Mouse (Mus musculus): ENCODE measurements at regions not wholly inside any gene's neighbourhood (a gene's known extent, or its start where the extent isn't known, plus 50 kb on each side); places are given as distances from the start of the nearest gene placed in this dataset.

DNA sequence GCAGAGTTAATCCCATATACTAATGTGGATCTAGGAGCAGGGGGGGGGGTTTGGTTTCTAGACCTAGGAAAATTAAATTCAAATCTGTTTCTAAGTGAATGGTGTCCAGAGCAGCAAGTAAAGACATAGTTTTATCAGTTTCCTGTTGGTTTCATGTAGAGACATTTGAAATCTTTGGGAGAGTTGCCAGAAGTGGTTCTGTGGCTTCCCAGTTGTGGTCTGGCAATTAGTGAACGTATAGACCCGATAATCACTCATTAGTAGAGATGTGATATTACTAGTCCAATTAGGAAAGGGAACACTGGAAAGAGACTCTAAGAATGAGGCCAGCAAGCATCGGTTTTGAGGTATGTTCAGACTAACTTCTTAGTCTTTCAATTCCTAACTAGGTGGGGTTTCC lies 252.0 kb upstream of the Rgmb start:
- no peak for TF ChIP-seq POLR2A (IDR thresholded peaks at IDR 0.05; ENCODE audit: borderline replicate concordance, extremely low read depth, insufficient read depth, insufficient read length)
- Histone ChIP-seq H3K27ac (replicated peaks; ENCODE audit: low read depth, low read length) (no peak overlapping the region), H3K9me3 (ENCODE audit: control insufficient read depth, low read length) (no peaks in the 10 kb centered on the region), H3K27me3 (ENCODE audit: control insufficient read depth, insufficient read depth, low read length) (no peaks in the 10 kb centered on the region), H3K36me3 (ENCODE audit: control insufficient read depth, insufficient read depth, low read length) (no peaks in the 10 kb centered on the region), H3K4me3 (replicated peaks; ENCODE audit: low read length) (no peak overlapping the region), H3K4me2 (replicated peaks; ENCODE audit: low read depth, low read length, severe bottlenecking) (no peak overlapping the region), H3K9ac (ENCODE audit: low read depth, low read length, severe bottlenecking) (no peak overlapping the region), H3K4me1 (ENCODE audit: control insufficient read depth, insufficient read depth, low read length) (peaks cover 6% of the 10 kb centered on the region; the same call in 1 of the 2 replicates)
- WGBS: 59% methylated on average over 3 of the region's 3 CpGs
- DNase-seq (ENCODE audit: low spot score): no peak
- no peak for ATAC-seq (ENCODE audit: low FRiP score, low read depth)

GRCm38 (mm10) chr17:16078549-16078948 lies 247.7 kb upstream of the Rgmb start:
- no peaks in the 10 kb centered on the region for H3K9me3 ChIP-seq (ENCODE audit: control insufficient read depth, low read length)
- no peak overlapping the region for H3K4me2 ChIP-seq (replicated peaks; ENCODE audit: low read depth, low read length, severe bottlenecking)
- ATAC-seq (ENCODE audit: low FRiP score, low read depth): no peak
- no peak overlapping the region for H3K9ac ChIP-seq (ENCODE audit: low read depth, low read length, severe bottlenecking)
- DNase-seq (ENCODE audit: low spot score): no peak
- H3K4me3 ChIP-seq (replicated peaks; ENCODE audit: low read length): no peak overlapping the region
- H3K36me3 ChIP-seq (ENCODE audit: control insufficient read depth, insufficient read depth, low read length): no peaks in the 10 kb centered on the region
- H3K4me1 ChIP-seq (ENCODE audit: control insufficient read depth, insufficient read depth, low read length): no peaks in the 10 kb centered on the region
- H3K27me3 ChIP-seq (ENCODE audit: control insufficient read depth, insufficient read depth, low read length): no peaks in the 10 kb centered on the region
- TF ChIP-seq POLR2A (IDR thresholded peaks at IDR 0.05; ENCODE audit: borderline replicate concordance, extremely low read depth, insufficient read depth, insufficient read length): no peak
- H3K27ac ChIP-seq (replicated peaks; ENCODE audit: low read depth, low read length): no peak overlapping the region
- 79% methylated on average over 3 of the region's 3 CpGs for WGBS

DNA sequence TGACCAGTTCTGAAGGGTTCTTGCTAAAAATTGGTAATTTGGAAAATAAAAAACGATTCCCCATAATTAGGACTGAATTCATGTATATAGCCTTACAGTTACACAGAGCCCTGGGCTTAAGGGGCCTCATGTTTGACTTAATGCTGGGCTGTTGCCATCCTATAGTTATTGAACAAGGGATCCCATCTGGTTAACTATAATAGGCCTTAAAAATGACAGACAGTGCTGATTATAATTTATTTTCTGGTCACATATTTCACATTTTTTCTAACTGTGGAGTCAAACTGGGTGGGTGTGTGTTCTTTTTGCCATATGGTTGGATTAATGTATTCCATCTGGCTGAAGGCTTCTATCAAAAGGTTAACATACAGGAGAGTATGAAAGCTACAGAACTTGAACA lies 238.5 kb upstream of the Rgmb start:
- no peak overlapping the region for H3K4me3 ChIP-seq (replicated peaks; ENCODE audit: low read length)
- DNase-seq (ENCODE audit: low spot score) (peak; percentile 34), ATAC-seq (ENCODE audit: low FRiP score, low read depth) (no peak)
- 40% methylated on average over 1 of the region's 1 CpGs for WGBS
- no peak overlapping the region for H3K9ac ChIP-seq (ENCODE audit: low read depth, low read length, severe bottlenecking)
- no peak for TF ChIP-seq POLR2A (IDR thresholded peaks at IDR 0.05; ENCODE audit: borderline replicate concordance, extremely low read depth, insufficient read depth, insufficient read length)
- H3K27me3 ChIP-seq (ENCODE audit: control insufficient read depth, insufficient read depth, low read length): no peaks in the 10 kb centered on the region
- 0 out of 2 replicates have a peak, but pooled peaks cover 2% of the 10 kb centered on the region for H3K4me1 ChIP-seq (ENCODE audit: control insufficient read depth, insufficient read depth, low read length)
- no peaks in the 10 kb centered on the region for H3K9me3 ChIP-seq (ENCODE audit: control insufficient read depth, low read length)
- no peak overlapping the region for H3K4me2 ChIP-seq (replicated peaks; ENCODE audit: low read depth, low read length, severe bottlenecking)
- H3K27ac ChIP-seq (replicated peaks; ENCODE audit: low read depth, low read length): no peak overlapping the region
- no peaks in the 10 kb centered on the region for H3K36me3 ChIP-seq (ENCODE audit: control insufficient read depth, insufficient read depth, low read length)

DNA sequence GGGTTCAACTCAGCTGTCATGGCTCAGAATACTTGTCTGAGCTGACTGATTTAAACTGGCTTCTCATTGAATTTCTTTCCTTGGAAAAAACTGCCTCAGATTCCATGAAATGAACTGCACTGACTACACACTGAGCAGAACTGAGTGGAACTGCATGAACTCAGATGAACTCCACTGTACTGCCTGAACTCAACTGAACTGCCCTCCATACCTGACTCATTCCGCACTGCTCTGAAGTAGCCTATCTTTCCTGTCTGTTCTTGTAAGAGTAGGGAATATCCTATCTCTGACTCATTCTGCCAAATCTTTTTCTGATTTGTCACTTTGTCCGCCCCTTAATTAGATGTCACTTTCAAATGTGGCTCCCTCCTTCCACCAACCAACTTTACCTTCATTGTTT lies 237.0 kb upstream of the Rgmb start:
- 0 out of 2 replicates have a peak, but pooled peaks cover 2% of the 10 kb centered on the region for H3K4me1 ChIP-seq (ENCODE audit: control insufficient read depth, insufficient read depth, low read length)
- no peaks in the 10 kb centered on the region for H3K36me3 ChIP-seq (ENCODE audit: control insufficient read depth, insufficient read depth, low read length)
- no peak for TF ChIP-seq POLR2A (IDR thresholded peaks at IDR 0.05; ENCODE audit: borderline replicate concordance, extremely low read depth, insufficient read depth, insufficient read length)
- H3K4me3 ChIP-seq (replicated peaks; ENCODE audit: low read length): no peak overlapping the region
- ATAC-seq (ENCODE audit: low FRiP score, low read depth): no peak
- no peak overlapping the region for H3K9ac ChIP-seq (ENCODE audit: low read depth, low read length, severe bottlenecking)
- no peak for DNase-seq (ENCODE audit: low spot score)
- no peaks in the 10 kb centered on the region for H3K9me3 ChIP-seq (ENCODE audit: control insufficient read depth, low read length)
- H3K27me3 ChIP-seq (ENCODE audit: control insufficient read depth, insufficient read depth, low read length): no peaks in the 10 kb centered on the region
- H3K27ac ChIP-seq (replicated peaks; ENCODE audit: low read depth, low read length): no peak overlapping the region
- no peak overlapping the region for H3K4me2 ChIP-seq (replicated peaks; ENCODE audit: low read depth, low read length, severe bottlenecking)
- 90% methylated on average over 2 of the region's 2 CpGs for WGBS

- WGBS: 10% methylated on average over 3 of the region's 3 CpGs
- H3K9ac ChIP-seq (ENCODE audit: low read depth, low read length, severe bottlenecking): no peak overlapping the region
- no peak overlapping the region for H3K4me3 ChIP-seq (replicated peaks; ENCODE audit: low read length)
- no peak for TF ChIP-seq POLR2A (IDR thresholded peaks at IDR 0.05; ENCODE audit: borderline replicate concordance, extremely low read depth, insufficient read depth, insufficient read length)
- H3K27me3 ChIP-seq (ENCODE audit: control insufficient read depth, insufficient read depth, low read length): no peaks in the 10 kb centered on the region
- DNase-seq (ENCODE audit: low spot score) (peak; percentile 67), ATAC-seq (ENCODE audit: low FRiP score, low read depth) (peak; percentile 74)
- H3K9me3 ChIP-seq (ENCODE audit: control insufficient read depth, low read length): no peaks in the 10 kb centered on the region
- H3K4me2 ChIP-seq (replicated peaks; ENCODE audit: low read depth, low read length, severe bottlenecking): no peak overlapping the region; the same call in 1 of the 2 replicates
- no peaks in the 10 kb centered on the region for H3K36me3 ChIP-seq (ENCODE audit: control insufficient read depth, insufficient read depth, low read length)
- H3K27ac ChIP-seq (replicated peaks; ENCODE audit: low read depth, low read length): no peak overlapping the region
- H3K4me1 ChIP-seq (ENCODE audit: control insufficient read depth, insufficient read depth, low read length): no peaks in the 10 kb centered on the region
These were observed 223.6 kb upstream of the Rgmb start for GRCm38 (mm10) chr17:16054481-16054880.

DNA sequence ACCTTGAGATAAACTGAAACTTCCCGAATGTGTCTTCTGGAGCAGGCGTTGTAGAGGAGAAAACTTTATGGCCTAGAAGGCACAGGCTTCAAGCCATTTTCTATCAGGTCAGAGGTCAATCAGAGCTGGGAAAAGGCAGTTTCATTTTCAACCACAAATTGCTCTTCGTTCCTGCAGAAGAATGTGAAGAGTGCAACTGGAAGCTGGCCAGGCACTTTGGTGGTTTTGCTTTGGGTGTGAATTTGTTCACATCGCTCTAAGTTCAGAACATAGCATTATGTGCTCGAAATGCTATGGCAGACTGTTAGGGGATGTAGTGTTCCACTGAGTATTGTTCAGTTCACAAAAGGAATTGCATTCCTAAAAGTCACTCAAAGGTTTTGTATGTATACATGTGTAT lies 220.9 kb upstream of the Rgmb start:
- peak; percentile 59 for DNase-seq (ENCODE audit: low spot score)
- Histone ChIP-seq H3K9me3 (ENCODE audit: control insufficient read depth, low read length) (no peaks in the 10 kb centered on the region), H3K4me3 (replicated peaks; ENCODE audit: low read length) (no peak overlapping the region), H3K27ac (replicated peaks; ENCODE audit: low read depth, low read length) (no peak overlapping the region), H3K4me2 (replicated peaks; ENCODE audit: low read depth, low read length, severe bottlenecking) (no peak overlapping the region), H3K9ac (ENCODE audit: low read depth, low read length, severe bottlenecking) (no peak overlapping the region), H3K4me1 (ENCODE audit: control insufficient read depth, insufficient read depth, low read length) (no peaks in the 10 kb centered on the region), H3K36me3 (ENCODE audit: control insufficient read depth, insufficient read depth, low read length) (no peaks in the 10 kb centered on the region), H3K27me3 (ENCODE audit: control insufficient read depth, insufficient read depth, low read length) (no peaks in the 10 kb centered on the region)
- WGBS: 32% methylated on average over 5 of the region's 5 CpGs
- no peak for TF ChIP-seq POLR2A (IDR thresholded peaks at IDR 0.05; ENCODE audit: borderline replicate concordance, extremely low read depth, insufficient read depth, insufficient read length)
- peak; percentile 57; the same call in 1 of the 2 replicates for ATAC-seq (ENCODE audit: low FRiP score, low read depth)

Data from limb, embryonic 14.5 days (tissue).